Mouse (Mus musculus) C2C12 (cell line): Measurements from ENCODE around the gene Asic2. TPM values are rescaled to one million over a fixed set of nuclear protein-coding genes. Genes with fewer than 3 reads are reported as not detected.

Experiments used
- H3K27me3 ChIP-seq: one replicate; pipeline ENCODE4 v1.6.1; 2011; ENCODE audit not compliant: control insufficient read depth, insufficient read depth, insufficient read length
- H3K36me3 ChIP-seq: one replicate; pipeline ENCODE4 v1.6.1; 2011; ENCODE audit not compliant: control insufficient read depth, insufficient read depth
- H3K4me3 ChIP-seq: one replicate; pipeline ENCODE4 v1.5.1; 2011; ENCODE audit warnings: mild to moderate bottlenecking, control low read depth; ENCODE audit not compliant: poor library complexity, insufficient read depth, severe bottlenecking
- H3K79me2 ChIP-seq: one replicate; pipeline ENCODE4 v1.6.1; 2011; ENCODE audit not compliant: control insufficient read depth, insufficient read depth
- H3K79me3 ChIP-seq: one replicate; pipeline ENCODE4 v1.6.1; 2011; ENCODE audit warnings: low read depth, control low read depth
- H3ac ChIP-seq: one replicate; pipeline ENCODE3; 2011; ENCODE audit warnings: low read depth; ENCODE audit not compliant: control insufficient read depth, insufficient read length
- CEBPB ChIP-seq: IDR thresholded peaks from one replicate; pipeline ENCODE4 v1.6.1; 2011; ENCODE audit warnings: low read depth, mild to moderate bottlenecking, control low read depth, moderate library complexity
- CTCF ChIP-seq: IDR thresholded peaks from one replicate; pipeline ENCODE4 v1.5.1; 2011; ENCODE audit not compliant: control insufficient read depth, insufficient read depth, insufficient read length
- FOSL1 ChIP-seq: IDR thresholded peaks from one replicate; pipeline ENCODE4 v1.8.0; 2011; ENCODE audit warnings: mild to moderate bottlenecking, low read length; ENCODE audit not compliant: poor library complexity, insufficient read depth, severe bottlenecking
- MAX ChIP-seq: IDR thresholded peaks from one replicate; pipeline ENCODE4 v1.6.1; 2011; ENCODE audit warnings: mild to moderate bottlenecking, control low read depth
- MYOD1 ChIP-seq: IDR thresholded peaks from one replicate; pipeline ENCODE4 v1.6.1; 2011; ENCODE audit warnings: low read depth; ENCODE audit not compliant: control insufficient read depth, insufficient read length
- MYOG ChIP-seq: IDR thresholded peaks from one replicate; pipeline ENCODE4 v1.6.1; 2011; ENCODE audit not compliant: control insufficient read depth, insufficient read length; ENCODE audit errors: extremely low read depth
- USF1 ChIP-seq: IDR thresholded peaks from one replicate; pipeline ENCODE4 v1.6.1; 2011; ENCODE audit warnings: low read depth, mild to moderate bottlenecking, control low read depth, moderate library complexity
- polyA plus RNA-seq: library from polyadenylated mRNA; unstranded; fragments of >200 nt; fragmentation: generic; extraction: Trizol; gene quantifications from one replicate; pipeline ENCODE4 v1.2.1, GENCODE M21; 2012; ENCODE audit warnings: missing spikeins

The Asic2 gene
- polyA plus RNA-seq, 1 experiment, result not detected

- no peaks in the 10 kb centered on the region for H3K36me3 ChIP-seq
- no peak overlapping the region for H3K4me3 ChIP-seq
- H3K27me3 ChIP-seq, result no peaks in the 10 kb centered on the region
- no peak for TF ChIP-seq MYOG
- no peak for TF ChIP-seq FOSL1
- no peak for TF ChIP-seq USF1
- TF ChIP-seq CEBPB, result no peak
- TF ChIP-seq MYOD1, result no peak
- no peak for TF ChIP-seq MAX
- no peak for TF ChIP-seq CTCF
- no peaks in the 10 kb centered on the region for H3K79me2 ChIP-seq
- H3K79me3 ChIP-seq, result no peaks in the 10 kb centered on the region
- H3ac ChIP-seq, result no peak overlapping the region
These were observed 551.9 kb downstream of the Asic2 start for GRCm38 (mm10) chr11:81416319-81416718.

GRCm38 (mm10) chr11:81414596-81414995, 553.7 kb downstream of the Asic2 start:
- Histone ChIP-seq H3K36me3 (no peaks in the 10 kb centered on the region), H3ac (no peak overlapping the region), H3K79me3 (no peaks in the 10 kb centered on the region), H3K79me2 (no peaks in the 10 kb centered on the region), H3K4me3 (no peak overlapping the region), H3K27me3 (no peaks in the 10 kb centered on the region)
- TF ChIP-seq MYOD1, result no peak
- no peak for TF ChIP-seq FOSL1
- TF ChIP-seq MAX, result no peak
- no peak for TF ChIP-seq CEBPB
- TF ChIP-seq USF1, result no peak
- TF ChIP-seq CTCF, result no peak
- TF ChIP-seq MYOG, result no peak

GRCm38 (mm10) chr11:81411251-81411650, 557.0 kb downstream of the Asic2 start:
- no peaks in the 10 kb centered on the region for H3K36me3 ChIP-seq

DNA sequence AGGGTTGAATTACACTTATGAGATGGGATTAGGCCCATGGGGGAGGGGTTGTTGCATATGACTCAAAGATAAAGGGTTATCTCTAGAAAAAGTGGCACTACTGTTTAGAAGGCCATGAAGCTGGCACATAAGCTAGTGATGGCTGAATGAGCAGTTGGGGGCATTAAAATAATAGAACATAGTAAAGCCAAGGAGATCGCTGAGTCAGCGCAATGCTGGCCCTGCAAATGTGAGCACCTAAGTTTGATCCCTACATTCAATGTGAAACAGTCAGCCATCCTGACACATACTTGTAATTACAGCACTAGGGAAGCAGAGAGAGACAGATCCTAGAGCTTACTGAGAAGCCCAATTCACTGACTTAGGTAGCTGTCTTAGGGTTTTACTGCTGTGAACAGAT, 562.3 kb downstream of the Asic2 start:
- H3K79me3 ChIP-seq, result no peaks in the 10 kb centered on the region
- TF ChIP-seq MAX (no peak), CEBPB (no peak), MYOD1 (no peak), USF1 (no peak), CTCF (no peak), FOSL1 (no peak), MYOG (no peak)
- no peak overlapping the region for H3K4me3 ChIP-seq
- no peak overlapping the region for H3ac ChIP-seq
- H3K79me2 ChIP-seq, result no peaks in the 10 kb centered on the region
- H3K27me3 ChIP-seq, result no peaks in the 10 kb centered on the region
- no peaks in the 10 kb centered on the region for H3K36me3 ChIP-seq

More at GRCm38 (mm10) chr11:81411251-81411650, 557.0 kb downstream of the Asic2 start:
- no peak for TF ChIP-seq USF1
- peak; percentile 59 for TF ChIP-seq MAX
- H3ac ChIP-seq, result no peak overlapping the region
- H3K4me3 ChIP-seq, result no peak overlapping the region
- H3K79me3 ChIP-seq, result no peaks in the 10 kb centered on the region
- H3K79me2 ChIP-seq, result no peaks in the 10 kb centered on the region
- no peaks in the 10 kb centered on the region for H3K27me3 ChIP-seq

DNA sequence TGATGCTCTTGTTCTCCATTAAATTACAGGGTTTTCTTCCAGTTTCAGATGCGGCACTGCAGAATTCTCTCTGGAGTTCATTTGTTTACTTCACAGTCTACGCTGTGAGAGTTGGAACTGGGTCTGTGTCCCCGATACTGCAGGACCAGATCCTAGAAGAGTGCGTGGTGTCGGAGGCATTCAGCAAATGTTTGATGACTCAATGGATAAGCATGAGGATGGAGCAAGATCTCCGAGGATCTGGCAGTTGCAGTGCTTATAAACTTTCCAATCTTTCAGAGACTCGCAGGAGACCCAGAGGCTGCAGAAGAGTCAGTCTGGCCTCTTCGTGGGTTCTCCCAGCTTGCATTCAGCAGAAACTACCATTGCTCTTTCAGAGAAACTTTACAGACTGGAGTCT, 566.0 kb downstream of the Asic2 start:
- TF ChIP-seq CEBPB, result peak; percentile 85
- no peak for TF ChIP-seq USF1
- H3K27me3 ChIP-seq, result no peaks in the 10 kb centered on the region

GRCm38 (mm10) chr11:81392855-81393254, 575.4 kb downstream of the Asic2 start:
- TF ChIP-seq MYOG, result no peak
- TF ChIP-seq CEBPB, result no peak
- TF ChIP-seq USF1, result no peak
- TF ChIP-seq FOSL1, result no peak
- no peak for TF ChIP-seq MAX
- no peak for TF ChIP-seq CTCF
- TF ChIP-seq MYOD1, result no peak
- Histone ChIP-seq H3K36me3 (no peaks in the 10 kb centered on the region), H3K4me3 (no peak overlapping the region), H3K27me3 (no peaks in the 10 kb centered on the region), H3K79me3 (no peaks in the 10 kb centered on the region), H3K79me2 (no peaks in the 10 kb centered on the region), H3ac (no peak overlapping the region)

More for the DNA sequence above, 566.0 kb downstream of the Asic2 start:
- H3K79me3 ChIP-seq, result no peaks in the 10 kb centered on the region
- H3K36me3 ChIP-seq, result no peaks in the 10 kb centered on the region
- H3ac ChIP-seq, result no peak overlapping the region
- no peaks in the 10 kb centered on the region for H3K79me2 ChIP-seq
- H3K4me3 ChIP-seq, result no peak overlapping the region

DNA sequence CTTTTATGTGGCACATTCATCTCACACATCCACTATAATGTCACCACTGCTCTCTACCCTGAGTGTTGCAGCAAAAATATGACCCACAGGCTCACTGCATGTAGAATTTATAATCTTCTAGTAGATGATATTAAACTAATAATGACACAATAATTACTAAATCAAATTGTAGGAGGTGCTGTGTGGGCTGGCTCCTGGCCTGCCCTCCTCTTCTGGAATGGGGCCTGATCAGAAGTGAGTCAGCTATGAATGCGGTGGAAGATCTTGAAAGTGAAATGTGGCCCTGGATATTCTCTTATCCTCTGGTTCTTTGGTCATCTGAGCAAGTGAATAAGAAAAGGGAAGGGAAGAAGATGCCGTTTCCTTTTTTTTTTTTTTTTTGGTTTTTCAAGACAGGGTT, 582.1 kb downstream of the Asic2 start:
- no peaks in the 10 kb centered on the region for H3K36me3 ChIP-seq
- H3K79me2 ChIP-seq, result no peaks in the 10 kb centered on the region
- H3K79me3 ChIP-seq, result no peaks in the 10 kb centered on the region
- no peak for TF ChIP-seq USF1
- TF ChIP-seq MYOD1, result no peak
- TF ChIP-seq MAX, result no peak
- no peak for TF ChIP-seq FOSL1
- no peak overlapping the region for H3K4me3 ChIP-seq
- H3ac ChIP-seq, result no peak overlapping the region
- H3K27me3 ChIP-seq, result no peaks in the 10 kb centered on the region
